Mouse (Mus musculus): ENCODE results near the gene Zfp541.

- TF ChIP-seq CTCF (IDR thresholded peaks at IDR 0.05) (no peak), EP300 (IDR thresholded peaks at IDR 0.05) (no peak)
Measured at GRCm38 (mm10) chr7:16070846-16071245, 9.2 kb downstream of the Zfp541 start.

Measured in lung, postnatal 0 days (tissue).